Mouse (Mus musculus) NIH3T3 (cell line): ENCODE measurements at regions not wholly inside any gene's neighbourhood (a gene's known extent, or its start where the extent isn't known, plus 50 kb on each side); places are given as distances from the start of the nearest gene placed in this dataset.

ENCODE experiments used
- DNase-seq: peaks from one replicate; pipeline ENCODE4 v3.0.0-alpha.2; 2012; ENCODE audit warnings: low read depth

DNA sequence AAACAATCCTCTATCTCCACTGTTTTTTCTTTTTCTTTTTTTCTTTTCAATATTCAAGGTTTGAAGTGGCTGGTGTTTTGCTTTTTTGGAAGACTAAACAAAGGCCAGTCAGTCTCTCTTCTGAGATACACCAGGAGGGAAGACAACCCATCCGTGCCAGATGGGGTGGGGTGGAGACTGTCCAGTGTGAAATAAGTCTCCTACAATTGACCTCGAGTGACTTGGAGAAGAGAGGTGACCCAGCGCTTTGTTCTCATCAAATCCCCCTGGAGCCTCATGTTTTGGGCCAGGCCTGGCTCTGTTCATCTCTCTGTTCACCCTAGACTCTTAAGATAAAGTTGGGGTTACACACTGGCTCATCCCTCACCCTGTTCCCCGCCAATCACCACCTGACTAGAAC is 169.2 kb upstream of the Tbca start:
- no peak for DNase-seq

DNA sequence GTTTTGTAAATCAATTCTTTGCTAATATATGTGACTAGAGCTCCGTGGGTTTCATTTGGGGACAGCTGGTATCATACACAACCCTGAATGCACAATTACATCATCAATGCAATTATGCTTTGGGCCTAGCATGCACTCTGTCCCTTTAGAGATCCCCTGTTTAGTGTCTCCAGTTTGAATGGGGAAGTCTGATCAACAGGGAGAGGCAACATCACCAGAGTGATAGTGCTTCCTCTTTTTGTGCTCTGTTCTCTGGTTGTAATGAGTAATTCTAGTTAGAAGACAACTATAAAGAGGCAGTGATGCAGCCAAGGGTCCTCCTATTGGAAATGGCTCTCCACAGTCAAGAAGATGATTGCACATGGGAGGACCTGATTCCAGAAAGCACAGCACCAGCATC is 158.7 kb upstream of the Tbca start:
- DNase-seq = no peak

DNA sequence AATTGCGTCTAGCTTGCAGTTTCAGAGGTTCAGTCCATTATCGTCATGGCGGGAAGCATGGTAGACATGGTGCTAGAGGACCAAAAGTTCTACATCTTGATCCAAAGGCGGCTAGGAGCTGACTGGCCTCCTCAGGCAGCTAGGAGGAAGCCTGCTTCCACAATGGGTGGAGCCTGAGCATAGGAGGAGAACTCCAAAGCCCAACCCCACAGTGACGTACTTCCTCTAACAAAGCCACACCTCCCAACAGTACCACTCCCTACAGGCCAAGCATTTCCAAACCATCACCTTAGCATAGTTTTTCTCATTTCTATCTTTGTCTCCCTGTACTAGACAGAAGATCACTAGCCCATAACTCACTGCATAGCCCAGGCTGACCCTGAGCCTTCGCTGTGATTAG is 158.0 kb upstream of the Tbca start:
- DNase-seq = no peak

DNA sequence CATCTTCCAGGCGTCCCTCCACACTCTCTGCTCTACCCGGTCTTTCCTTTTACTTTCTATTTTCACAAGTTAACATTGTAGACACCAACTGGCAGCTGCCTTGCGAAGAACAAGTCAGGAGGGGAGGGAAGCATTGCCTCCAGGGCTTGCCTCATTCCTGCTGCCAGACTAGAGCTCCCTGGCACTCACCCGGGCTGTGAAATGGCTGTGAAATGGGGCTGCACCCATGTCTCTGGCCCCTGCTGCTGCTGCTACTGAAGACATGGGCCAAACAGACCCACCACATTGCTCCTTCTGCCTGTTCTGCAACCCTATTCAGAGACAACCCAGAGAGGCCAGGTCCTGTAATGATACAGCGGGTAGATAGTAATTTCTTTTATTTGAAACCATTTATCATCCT is 156.0 kb upstream of the Tbca start:
- DNase-seq = peak; percentile 9

DNA sequence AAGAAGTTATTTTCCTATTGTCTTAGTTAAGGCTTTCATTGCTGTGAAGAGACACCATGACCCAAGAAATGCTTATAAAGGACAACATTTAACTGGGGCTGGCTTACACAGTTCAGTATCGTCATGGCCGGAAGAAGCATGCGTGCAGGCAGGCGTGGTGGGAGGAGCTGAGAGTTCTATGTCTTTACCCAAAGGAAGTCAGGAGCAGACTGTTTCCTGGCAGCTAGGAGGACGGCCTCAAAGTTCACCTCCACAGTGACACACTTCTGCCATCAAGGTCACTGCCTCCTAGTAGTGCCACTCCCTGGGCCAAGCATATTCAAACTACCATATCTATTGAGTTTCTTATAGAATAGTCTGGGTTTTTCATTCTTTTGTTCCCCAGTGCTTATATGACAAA is 148.4 kb upstream of the Tbca start:
- DNase-seq = no peak

DNA sequence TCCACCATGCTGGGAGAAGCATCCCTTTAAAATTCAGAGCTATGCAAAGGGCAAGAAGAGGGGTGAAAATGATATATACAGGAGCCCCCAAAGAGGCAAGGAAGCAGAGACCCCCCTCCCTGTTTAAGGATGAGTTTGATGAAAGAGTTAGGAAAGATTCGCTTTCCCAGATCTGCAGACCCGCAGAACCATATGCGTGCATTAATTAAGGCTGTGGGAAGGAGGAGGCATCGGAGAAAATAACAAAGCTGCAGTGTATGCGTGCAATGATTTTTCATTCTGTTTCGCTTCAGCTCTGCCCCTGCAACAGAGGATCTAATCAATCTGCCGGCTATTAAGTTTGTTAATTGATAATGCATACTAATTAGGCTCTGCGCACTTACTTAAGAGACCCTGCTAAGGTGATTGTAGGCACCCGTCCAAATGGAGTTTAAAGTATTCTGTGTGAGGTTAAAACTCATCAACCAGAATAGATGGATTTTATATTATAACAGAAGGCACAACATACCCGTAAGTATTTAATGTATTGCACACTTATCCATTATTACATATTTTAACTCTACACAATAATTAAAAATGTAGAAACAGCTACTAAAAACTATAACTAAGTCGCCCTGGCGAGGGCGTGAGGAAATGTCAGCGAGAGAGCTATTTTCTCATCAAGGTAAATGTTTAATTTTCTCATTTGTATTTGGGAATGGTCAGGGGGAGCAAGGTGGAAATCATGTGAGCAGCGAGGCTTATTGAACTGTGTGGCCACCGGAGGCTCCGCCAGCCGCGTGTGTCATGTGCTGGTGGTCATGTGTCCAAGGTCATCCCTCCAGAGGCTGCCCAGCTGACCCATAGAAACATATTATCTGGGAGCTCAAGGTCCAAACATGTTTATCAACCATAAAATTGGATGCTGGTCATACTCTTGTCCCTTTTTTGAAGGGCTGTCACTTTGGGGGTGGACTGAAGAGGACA is 143.2 kb upstream of the Tbca start:
- no peak for DNase-seq

DNA sequence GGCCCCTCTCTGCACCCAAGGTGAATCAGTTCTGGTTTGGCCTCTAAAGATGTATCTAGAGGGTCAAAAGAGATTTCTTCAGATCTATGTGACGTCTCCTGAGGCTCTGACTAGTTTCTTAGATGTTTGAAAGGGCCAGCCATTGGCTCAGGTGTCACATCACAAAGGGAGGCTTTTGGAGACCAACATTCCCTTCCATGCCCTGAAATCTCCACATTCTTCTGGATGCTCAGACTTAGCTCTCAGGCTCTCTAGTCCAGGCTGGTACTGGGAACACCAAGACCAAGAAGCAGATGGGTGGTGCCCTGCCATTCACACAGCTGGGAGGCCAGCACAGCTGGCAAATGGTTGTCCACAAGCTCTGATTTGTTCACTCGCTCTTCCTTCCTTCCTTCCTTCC is 142.4 kb upstream of the Tbca start:
- no peak for DNase-seq

DNA sequence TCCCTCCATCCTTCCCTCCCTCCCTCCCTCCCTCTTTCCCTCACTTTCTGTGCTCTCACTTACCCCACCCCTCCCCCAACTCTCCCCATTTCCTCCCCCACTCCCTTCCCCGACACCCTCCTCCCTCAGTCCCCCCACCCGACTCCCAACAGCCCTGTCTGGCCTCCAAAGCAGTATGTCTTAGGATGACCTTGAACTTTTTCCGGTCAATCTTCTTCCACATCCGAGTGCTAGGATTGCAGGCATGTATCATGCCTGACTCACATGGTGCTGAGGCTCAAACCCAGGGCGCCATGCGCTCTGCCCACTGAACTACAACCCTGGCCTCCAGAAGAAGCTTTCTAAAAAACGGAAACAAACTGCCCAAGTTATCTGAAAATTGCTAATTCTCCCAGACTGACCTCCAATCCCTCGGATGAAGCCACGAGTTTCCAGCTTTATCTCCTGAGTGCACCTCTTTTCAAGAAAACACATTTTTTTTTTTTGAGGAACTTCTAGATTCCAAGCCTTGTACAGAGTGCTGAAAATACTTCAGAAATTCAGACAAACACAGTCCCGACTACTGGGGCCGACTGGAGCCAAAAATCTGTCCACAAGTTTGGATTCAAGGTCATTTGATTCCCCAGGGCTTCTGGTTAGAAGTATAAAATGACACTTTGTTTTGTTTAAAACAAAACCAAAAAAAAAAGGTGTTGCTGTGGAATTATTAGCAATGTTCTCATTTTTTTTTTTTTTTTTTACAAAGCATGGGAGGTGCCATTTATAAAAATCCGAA is 141.7 kb upstream of the Tbca start:
- no peak for DNase-seq

DNA sequence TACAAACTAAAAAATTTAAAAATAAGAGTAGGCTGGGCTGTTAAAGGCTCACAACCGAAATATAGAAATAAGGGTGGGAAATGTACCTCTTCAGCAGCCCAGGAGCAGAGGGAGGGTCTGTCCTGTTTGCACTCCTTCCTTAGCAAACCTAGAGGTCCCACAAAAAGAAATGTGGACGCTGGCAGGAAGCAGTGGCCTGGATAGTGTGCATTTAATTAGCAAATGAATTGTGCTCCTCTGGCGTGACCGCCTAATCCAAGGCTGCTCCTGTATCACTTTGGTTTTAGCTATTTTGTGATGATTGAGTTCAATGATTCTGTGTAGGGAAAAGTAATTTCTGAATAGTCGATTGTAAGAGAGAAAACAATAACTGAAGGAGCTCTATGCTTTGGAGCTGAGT is 141.1 kb upstream of the Tbca start:
- no peak for DNase-seq

DNA sequence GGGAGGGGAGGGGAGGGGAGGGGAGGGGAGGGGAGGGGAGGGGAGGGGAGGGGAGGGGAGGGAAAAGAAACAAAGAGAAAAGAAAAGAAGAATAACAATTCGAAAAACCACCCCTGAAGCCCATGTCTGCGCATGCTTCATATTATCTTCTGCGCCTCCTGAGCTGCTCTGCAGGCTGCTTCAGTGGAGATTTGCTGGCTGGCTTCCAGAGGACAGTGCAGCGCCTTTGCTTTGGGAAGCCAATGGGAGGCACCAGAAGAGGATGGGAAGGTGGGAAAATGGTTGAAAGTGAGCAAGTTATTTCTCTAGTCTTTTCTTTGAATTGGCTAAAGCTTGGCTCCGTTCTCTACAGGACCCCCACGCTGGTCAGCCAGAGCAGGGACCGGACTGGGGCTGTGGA is 137.8 kb upstream of the Tbca start:
- DNase-seq = no peak

DNA sequence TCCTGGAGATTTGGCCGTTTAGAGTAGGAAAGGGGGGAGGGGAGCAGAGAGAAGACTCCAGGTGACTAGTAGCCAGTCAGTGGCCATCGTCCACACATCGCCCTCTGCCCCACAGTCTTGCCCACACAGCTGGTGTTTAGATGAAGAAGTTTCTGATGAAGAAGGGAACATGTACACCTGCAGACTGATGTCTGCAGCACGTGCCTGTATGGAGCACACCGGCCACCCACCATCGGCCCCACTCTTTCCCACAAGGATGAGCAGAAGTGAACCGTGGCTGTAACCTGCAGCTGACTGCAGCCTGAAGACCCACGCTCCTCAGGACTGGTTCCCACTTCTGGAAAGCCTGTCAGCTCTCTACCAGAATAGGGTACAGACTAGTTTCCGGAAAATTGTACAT is 121.1 kb upstream of the Tbca start:
- DNase-seq = no peak

DNA sequence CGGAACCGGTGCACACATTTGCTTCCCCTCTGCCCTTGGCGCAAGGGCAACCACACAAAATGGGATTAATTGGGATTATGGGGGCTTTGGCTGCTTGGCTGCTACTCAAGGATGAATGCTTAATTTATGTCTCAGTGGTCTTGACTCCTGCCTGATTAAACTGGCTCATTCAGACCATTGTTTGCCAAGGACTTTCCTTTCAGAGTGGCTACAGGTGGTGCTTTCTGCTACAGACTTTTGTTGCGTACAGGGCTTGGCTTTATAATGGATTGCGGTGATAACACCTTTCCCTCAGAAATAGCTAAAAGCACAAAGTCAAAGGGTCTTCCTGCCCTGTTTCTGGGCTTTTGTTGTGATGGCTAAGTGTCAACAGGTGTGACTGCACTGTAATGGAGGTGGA is 120.4 kb upstream of the Tbca start:
- no peak for DNase-seq

DNA sequence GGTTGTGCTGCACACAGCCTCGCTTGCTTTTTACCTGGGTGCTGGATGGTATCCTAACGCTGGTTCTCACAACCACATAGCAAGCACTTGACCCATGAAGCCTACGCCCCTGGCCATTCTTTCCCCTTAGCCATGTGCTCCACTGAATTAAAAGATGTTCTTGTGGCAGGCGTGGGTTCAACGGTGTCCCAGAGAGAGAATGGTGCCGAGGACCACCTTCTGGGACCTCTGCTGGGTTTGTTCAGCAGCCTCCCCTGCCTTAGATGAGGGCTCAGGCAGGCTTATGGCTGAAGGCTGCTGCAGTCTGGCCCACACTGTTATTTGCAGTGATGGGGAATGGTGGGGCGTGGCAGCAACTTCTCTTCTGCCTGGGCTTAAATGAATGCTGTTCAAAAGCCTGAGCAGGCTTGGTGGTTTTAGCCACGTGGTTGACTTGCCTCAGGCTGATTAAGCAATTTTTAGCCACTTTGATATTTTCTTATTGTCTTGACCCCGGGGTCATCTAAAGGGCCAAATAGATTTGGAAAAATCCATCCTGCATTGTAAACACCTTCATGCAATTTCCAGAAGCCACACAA is 119.5 kb upstream of the Tbca start:
- no peak for DNase-seq

DNA sequence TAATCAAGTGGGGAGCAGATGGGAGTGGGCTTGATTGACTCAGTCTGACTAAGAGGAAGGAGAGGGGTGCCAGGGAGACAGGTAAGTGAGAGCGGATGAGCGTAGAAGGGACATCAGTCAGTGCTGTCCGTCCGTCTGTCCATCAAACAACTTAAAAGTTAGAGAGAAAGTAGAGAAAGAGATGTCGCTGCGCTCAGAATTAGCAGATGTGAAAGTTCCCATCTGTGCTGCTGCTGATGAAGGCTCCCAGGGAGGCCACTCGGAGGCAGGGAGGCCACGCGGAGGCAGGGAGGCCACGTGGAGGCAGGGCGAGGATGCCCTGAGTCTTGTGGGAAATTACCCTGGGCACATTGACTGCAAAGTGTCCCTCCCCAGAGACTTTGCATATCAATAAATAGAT is 118.4 kb upstream of the Tbca start:
- no peak for DNase-seq

DNA sequence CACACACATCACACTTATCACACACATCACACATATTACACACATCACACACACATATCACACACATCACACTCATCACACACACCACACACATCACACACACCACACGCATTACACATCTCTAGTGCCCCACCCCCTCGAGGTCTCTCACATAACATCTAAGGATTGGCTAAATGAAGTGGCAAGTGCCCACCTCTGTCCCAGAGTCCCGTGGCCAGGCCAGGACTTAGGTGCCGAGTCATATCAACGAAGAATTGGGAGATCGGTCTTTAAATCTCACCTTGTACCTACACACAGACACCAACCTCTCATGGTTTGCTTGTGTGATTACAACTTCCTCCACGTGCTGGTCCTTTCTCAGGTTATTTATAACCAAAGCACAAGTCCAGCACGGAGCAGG is 117.7 kb upstream of the Tbca start:
- DNase-seq = no peak

DNA sequence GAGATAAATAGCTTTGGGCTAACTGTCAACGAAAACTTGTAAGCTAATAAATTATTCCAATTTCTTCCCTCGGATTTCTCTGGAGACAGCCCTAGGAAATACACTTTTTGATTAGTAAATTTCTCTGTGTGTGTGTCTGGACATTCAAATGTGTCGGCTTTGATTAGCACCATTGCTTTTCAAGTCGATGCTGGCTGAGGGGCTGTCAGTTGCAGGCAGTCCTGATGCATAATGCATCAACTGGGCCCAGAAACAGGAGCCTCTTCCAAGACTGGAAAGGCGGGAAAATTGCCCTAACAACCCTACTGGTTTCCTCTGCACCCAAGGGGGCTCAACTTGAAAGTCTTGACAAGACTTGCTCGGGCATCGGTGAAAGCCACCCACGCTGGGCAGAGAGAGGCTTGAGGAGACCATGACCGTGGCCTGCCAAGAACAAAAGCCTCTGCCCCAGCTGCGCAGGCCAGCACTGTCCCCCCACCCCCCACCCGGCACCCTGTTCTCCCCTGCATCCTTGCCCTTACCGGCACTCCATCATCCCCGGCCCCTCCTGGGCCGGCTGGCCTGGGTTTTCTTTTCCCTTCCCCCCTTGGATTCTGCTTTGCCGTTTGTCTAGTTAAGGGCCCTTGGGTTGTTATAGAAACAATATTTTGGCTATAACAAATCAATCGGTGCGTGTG is 108.1 kb upstream of the Tbca start:
- DNase-seq = no peak

DNA sequence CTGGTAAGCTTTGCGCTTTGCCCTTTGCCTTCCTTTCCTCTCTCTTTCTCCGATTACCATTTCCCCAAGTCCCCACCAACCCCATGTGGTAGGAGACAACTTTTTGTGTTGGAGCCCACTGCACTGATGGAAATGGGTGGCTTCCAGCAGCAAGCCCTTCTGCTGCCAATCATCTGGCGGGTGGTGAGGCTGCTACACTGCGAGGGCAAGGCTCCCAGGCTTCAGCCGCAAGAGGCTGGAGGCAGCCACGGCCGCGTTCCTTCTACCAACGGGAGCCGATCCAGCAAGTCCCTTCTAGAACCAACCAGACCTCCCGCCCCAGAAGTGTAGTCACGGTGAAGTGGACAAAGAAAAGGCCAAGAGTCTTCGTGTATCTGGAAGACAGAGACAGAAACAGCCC is 107.1 kb upstream of the Tbca start:
- DNase-seq = no peak

DNA sequence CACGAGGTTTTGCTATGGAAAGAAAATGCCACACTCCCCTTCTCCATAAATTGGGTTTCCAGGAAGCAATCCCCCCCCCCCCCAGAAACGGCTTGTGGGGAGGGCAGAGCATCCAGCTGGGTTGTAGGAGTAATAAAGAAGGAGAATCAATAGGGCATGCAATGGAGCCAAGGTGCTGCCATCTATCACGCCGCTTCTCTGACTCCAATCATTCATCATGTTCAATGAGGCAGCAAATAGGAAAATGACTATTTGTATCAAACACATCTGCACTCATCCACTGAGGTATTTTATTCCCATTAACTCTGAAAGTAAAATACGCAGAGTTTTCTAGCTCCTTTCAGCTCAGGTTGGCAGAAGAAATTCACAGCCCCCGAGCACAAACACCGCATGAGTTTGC is 103.5 kb upstream of the Tbca start:
- no peak for DNase-seq

DNA sequence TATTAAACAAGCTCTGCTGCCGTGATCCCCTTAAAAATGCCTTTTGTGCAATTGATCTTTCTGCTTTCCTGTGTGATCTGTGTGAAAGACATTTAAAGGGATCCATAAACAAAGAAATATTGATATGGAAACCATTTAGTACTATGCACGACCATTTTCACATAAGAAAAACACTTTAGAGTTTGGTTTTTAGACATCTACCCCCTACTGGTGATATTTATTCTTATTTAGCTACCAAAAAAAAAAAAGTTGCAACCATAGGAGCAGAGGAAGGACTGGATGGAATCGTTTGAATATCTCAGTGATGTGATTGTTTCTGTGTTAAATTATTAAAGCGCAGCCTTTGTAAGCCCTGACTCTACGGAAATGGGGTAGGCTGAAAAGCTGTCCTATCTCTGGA is 101.4 kb upstream of the Tbca start:
- no peak for DNase-seq

DNA sequence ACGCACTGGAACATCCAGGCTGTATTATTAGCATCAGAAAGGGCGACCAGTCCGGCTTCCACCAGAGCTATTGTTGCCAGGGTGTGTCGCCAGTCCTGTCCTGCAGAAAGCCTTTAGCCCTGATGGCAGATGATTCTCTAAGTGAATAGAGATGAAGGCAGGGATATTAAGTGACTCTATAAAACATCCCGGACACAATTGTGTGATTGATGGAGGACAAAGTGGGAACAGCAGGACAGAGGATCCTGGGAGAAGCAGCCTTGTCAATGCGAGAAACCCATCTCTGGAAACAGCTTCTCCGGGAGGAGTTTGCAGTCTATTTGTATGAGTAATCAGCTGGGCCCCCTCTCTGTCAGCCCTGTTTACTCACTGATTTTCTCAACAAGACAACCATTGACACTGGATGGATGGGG is 82.1 kb upstream of the Tbca start:
- DNase-seq = no peak

DNA sequence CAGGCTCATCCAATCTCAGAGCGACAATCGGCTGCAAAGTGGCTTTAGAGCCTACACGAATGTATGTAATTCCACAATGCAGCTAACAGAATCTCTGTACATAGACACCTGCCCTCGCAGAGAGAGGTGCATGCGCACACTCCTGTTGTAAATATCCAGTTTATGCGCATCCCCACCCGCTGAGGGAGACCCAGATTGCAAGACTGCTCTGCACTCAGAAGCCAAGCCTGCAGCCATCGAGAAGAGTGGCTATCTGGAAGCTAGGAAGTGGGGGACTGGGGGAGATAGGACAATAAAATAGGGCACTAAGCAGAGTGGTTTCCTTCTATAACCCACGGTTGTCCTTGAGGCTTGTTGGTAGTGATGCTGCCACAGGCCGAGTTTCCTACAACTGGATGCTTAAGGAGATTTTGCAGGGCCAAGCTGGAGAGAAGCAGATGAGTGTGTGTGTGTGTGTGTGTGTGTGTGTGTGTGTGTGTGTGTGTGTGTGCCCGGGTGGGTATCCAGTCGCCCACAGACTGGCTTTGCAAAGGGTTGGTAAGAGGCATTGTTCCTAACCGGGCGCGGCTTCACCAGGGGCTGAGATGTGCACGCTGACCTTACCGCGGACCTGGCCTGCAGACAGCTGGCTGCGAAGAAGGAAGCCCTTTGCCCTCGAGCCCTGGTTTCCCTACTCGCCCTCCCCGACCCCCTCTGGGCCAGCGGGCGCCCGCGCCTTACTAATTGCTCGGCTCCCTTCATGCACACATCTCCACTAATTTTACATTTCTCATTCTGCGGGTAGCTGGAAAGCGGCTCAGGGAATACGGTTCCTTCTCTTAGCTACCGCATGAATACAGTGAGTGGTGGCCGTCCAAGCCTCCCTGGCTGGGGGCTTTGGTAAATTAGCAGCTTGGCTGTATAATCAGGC is 81.1 kb upstream of the Tbca start:
- no peak for DNase-seq
